In genomic region chr3:144753120-144753519, GRCm38 (mm10) we compare ENCODE assay signal across 9 mouse cellular contexts. TPM values are rescaled to one million over a fixed set of nuclear protein-coding genes. Genes with fewer than 3 reads are reported as not detected.
A peak's percentile ranks its signal among the peaks of the same experiment; 100 is the strongest.
DNase-seq lines count a peak whose midpoint lies in the region; ATAC-seq and TF ChIP-seq lines count a peak whose summit lies in the region.
"Had no signal": no experiment of that assay in that cellular context is flagged by ENCODE, and none has a peak within 500 bp of the region (broad histone marks: within the 10 kb centered on the region; RNA-seq: fewer than 3 reads in every experiment).

No protein-coding gene starts in this region.

- ATAC-seq in intestine, postnatal 0 days: no peak
- no peak for ATAC-seq in forebrain, embryonic 12.5 days (ENCODE audit: low FRiP score)

- intact Hi-C loops in left cerebral cortex, postnatal 25 days (cut with DNase I): loop anchor here (10.0 kb wide), 1 partner anchor 62 kb away; the partner anchor contains the start of gene Clca3a2

- no peak overlapping the region for H3K27ac ChIP-seq in intestine, postnatal 0 days (ENCODE audit: low read depth, low read length)
- H3K27ac ChIP-seq in forebrain, embryonic 12.5 days: no peak overlapping the region
- H3K27ac ChIP-seq: limb, embryonic 12.5 days had no signal

- 11% methylated on average over 2 of the region's 2 CpGs for WGBS in intestine, postnatal 0 days
- WGBS in forebrain, embryonic 12.5 days: 6% methylated on average over 2 of the region's 2 CpGs

- H3K4me1 ChIP-seq in intestine, postnatal 0 days (replicated peaks; ENCODE audit: control insufficient read depth, insufficient read depth, low read length): no peaks in the 10 kb centered on the region
- no peaks in the 10 kb centered on the region; the same call in 1 of the 2 replicates for H3K4me1 ChIP-seq in forebrain, embryonic 12.5 days

- H3K4me3 ChIP-seq in intestine, postnatal 0 days (ENCODE audit: low read depth, low read length): no peak overlapping the region
- no peak overlapping the region for H3K4me3 ChIP-seq in forebrain, embryonic 12.5 days (replicated peaks)
- H3K4me3 ChIP-seq: limb, embryonic 12.5 days had no signal

- DNase-seq in gastrocnemius, adult 18-20 months (ENCODE audit: low spot score): peak; percentile 5
- no peak for DNase-seq in gastrocnemius, adult 8-10 months (ENCODE audit: low spot score in 2 of 2)
- peak; percentile 29 to 31 for DNase-seq in B cell, adult 2 months
- DNase-seq in adrenal gland, postnatal 14 days: peak; percentile 55
- DNase-seq in retina, adult 2 months (ENCODE audit: low read depth, low spot score): peak; percentile 20
- no peak for DNase-seq in left cerebral cortex, postnatal 25 days (ENCODE audit: low spot score in 2 of 2)

- TF ChIP-seq CTCF in intestine, postnatal 0 days (IDR thresholded peaks at IDR 0.05; ENCODE audit: low read depth): peak; percentile 78

- H3K9ac ChIP-seq in intestine, postnatal 0 days (ENCODE audit: low read depth, low read length): no peak overlapping the region
- no peak overlapping the region for H3K9ac ChIP-seq in forebrain, embryonic 12.5 days
- H3K9ac ChIP-seq: limb, embryonic 12.5 days had no signal

- no peak overlapping the region for H3K4me2 ChIP-seq in intestine, postnatal 0 days (replicated peaks; ENCODE audit: low read depth)
- H3K4me2 ChIP-seq in forebrain, embryonic 12.5 days: no peak overlapping the region
- H3K4me2 ChIP-seq: limb, embryonic 12.5 days had no signal

- H3K36me3 ChIP-seq in intestine, postnatal 0 days (ENCODE audit: control insufficient read depth, insufficient read depth): no peaks in the 10 kb centered on the region
- no peaks in the 10 kb centered on the region for H3K36me3 ChIP-seq in forebrain, embryonic 12.5 days (replicated peaks)
- H3K36me3 ChIP-seq: limb, embryonic 12.5 days had no signal

- no peaks in the 10 kb centered on the region for H3K9me3 ChIP-seq in intestine, postnatal 0 days (ENCODE audit: control insufficient read depth)
- H3K9me3 ChIP-seq in forebrain, embryonic 12.5 days: no peaks in the 10 kb centered on the region
- H3K9me3 ChIP-seq: limb, embryonic 12.5 days had no signal

- H3K27me3 ChIP-seq in intestine, postnatal 0 days (replicated peaks; ENCODE audit: control insufficient read depth, insufficient read depth, low read length): no peaks in the 10 kb centered on the region
- no peaks in the 10 kb centered on the region for H3K27me3 ChIP-seq in forebrain, embryonic 12.5 days
- H3K27me3 ChIP-seq: limb, embryonic 12.5 days had no signal

RNA-seq across cellular contexts. Expression of gene Clca3a1, which starts 7.7 kb away (rescaled TPM):
- total RNA-seq in gastrocnemius, adult 18-20 months (2021): under 1 TPM; 0.09 to 0.18 TPM
- total RNA-seq in gastrocnemius, adult 8-10 months (2022): under 1 TPM in 3 of 4 experiments, not detected in 1; 0.07 to 0.27 (median 0.07) TPM
- total RNA-seq in adrenal gland, postnatal 14 days (2021): 8.4 and 8.9 TPM in 2 replicates
- polyA plus RNA-seq in intestine, postnatal 0 days (2015; fragmentation: Nextera tagmentation; extraction: Ambion mirVana): 3.9 and 4.0 TPM in 2 replicates
- total RNA-seq in left cerebral cortex, postnatal 25 days (2021): under 1 TPM; 0.18 to 0.28 TPM
- polyA plus RNA-seq in forebrain, embryonic 12.5 days (2016; fragmentation: Nextera tagmentation; extraction: Ambion mirVana): 0.12 and 0.20 TPM in 2 replicates

RNA-seq across cellular contexts. Expression of gene Sh3glb1, which starts 33.0 kb away (rescaled TPM):
- total RNA-seq in gastrocnemius, adult 18-20 months (2021): 100 to 1,000 TPM; 332 to 386 TPM
- total RNA-seq in gastrocnemius, adult 8-10 months (2022): 100 to 1,000 TPM; 304 to 397 (median 329) TPM
- 266 and 290 TPM in 2 replicates for total RNA-seq in adrenal gland, postnatal 14 days (2021)
- polyA plus RNA-seq in intestine, postnatal 0 days (2015; fragmentation: Nextera tagmentation; extraction: Ambion mirVana): 158 and 161 TPM in 2 replicates
- total RNA-seq in left cerebral cortex, postnatal 25 days (2021): 10 to 100 TPM; 65.1 to 68.2 TPM
- 93.6 and 94.0 TPM in 2 replicates for polyA plus RNA-seq in forebrain, embryonic 12.5 days (2016; fragmentation: Nextera tagmentation; extraction: Ambion mirVana)

Comparison
In these comparisons a context has a peak if more than half of its experiments do, and no peak if none do; other contexts are left out.
1. DNase-seq: peak in gastrocnemius, adult 18-20 months (single experiment), B cell, adult 2 months (2 of 2), adrenal gland, postnatal 14 days (single experiment) and retina, adult 2 months (single experiment); none in gastrocnemius, adult 8-10 months (0 of 2) and left cerebral cortex, postnatal 25 days (0 of 2).